Mouse (Mus musculus): ENCODE data around the gene Trio. TPM values are rescaled to one million over a fixed set of nuclear protein-coding genes. Genes with fewer than 3 reads are reported as not detected.

The Trio gene
- polyA plus RNA-seq, 1 experiment: 17.5 TPM

GRCm38 (mm10) chr15:28057545-28057944 lies 31.9 kb upstream of the Trio start:
- no peak for TF ChIP-seq CTCF (IDR thresholded peaks at IDR 0.05; ENCODE audit: extremely low read depth, insufficient read length, insufficient replicate concordance, low read depth, low read length)
- no peak for TF ChIP-seq POLR2A (IDR thresholded peaks at IDR 0.05; ENCODE audit: low read depth, low read length)
- H3K27ac ChIP-seq (ENCODE audit: insufficient read depth, low read depth, low read length): no peak overlapping the region
- 34% methylated on average over 5 of the region's 5 CpGs for WGBS
- no peaks in the 10 kb centered on the region for H3K36me3 ChIP-seq (ENCODE audit: control insufficient read depth, insufficient read depth, low read length)
- no peaks in the 10 kb centered on the region for H3K4me1 ChIP-seq (ENCODE audit: control insufficient read depth, insufficient read depth, insufficient read length, low read length)
- H3K27me3 ChIP-seq (ENCODE audit: control insufficient read depth, insufficient read depth, low read length): no peaks in the 10 kb centered on the region
- no peak overlapping the region for H3K4me3 ChIP-seq (ENCODE audit: low read depth, low read length)

- TF ChIP-seq POLR2A (IDR thresholded peaks at IDR 0.05; ENCODE audit: low read depth, low read length): no peak
- no peak for TF ChIP-seq CTCF (IDR thresholded peaks at IDR 0.05; ENCODE audit: extremely low read depth, insufficient read length, insufficient replicate concordance, low read depth, low read length)
- Histone ChIP-seq H3K4me3 (ENCODE audit: low read depth, low read length) (no peak overlapping the region), H3K36me3 (ENCODE audit: control insufficient read depth, insufficient read depth, low read length) (no peaks in the 10 kb centered on the region), H3K27ac (ENCODE audit: insufficient read depth, low read depth, low read length) (no peak overlapping the region), H3K27me3 (ENCODE audit: control insufficient read depth, insufficient read depth, low read length) (no peaks in the 10 kb centered on the region), H3K4me1 (ENCODE audit: control insufficient read depth, insufficient read depth, insufficient read length, low read length) (no peaks in the 10 kb centered on the region)
- 79% methylated on average over 1 of the region's 1 CpGs for WGBS
Measured at GRCm38 (mm10) chr15:28054731-28055130, 29.1 kb upstream of the Trio start.

- 21% methylated on average over 1 of the region's 1 CpGs for WGBS
- Histone ChIP-seq H3K36me3 (ENCODE audit: control insufficient read depth, insufficient read depth, low read length) (no peaks in the 10 kb centered on the region), H3K27me3 (ENCODE audit: control insufficient read depth, insufficient read depth, low read length) (no peaks in the 10 kb centered on the region), H3K27ac (ENCODE audit: insufficient read depth, low read depth, low read length) (no peak overlapping the region), H3K4me1 (ENCODE audit: control insufficient read depth, insufficient read depth, insufficient read length, low read length) (no peaks in the 10 kb centered on the region), H3K4me3 (ENCODE audit: low read depth, low read length) (no peak overlapping the region)
- TF ChIP-seq CTCF (IDR thresholded peaks at IDR 0.05; ENCODE audit: extremely low read depth, insufficient read length, insufficient replicate concordance, low read depth, low read length) (no peak), POLR2A (IDR thresholded peaks at IDR 0.05; ENCODE audit: low read depth, low read length) (no peak)
Measured at GRCm38 (mm10) chr15:28054111-28054510, 28.5 kb upstream of the Trio start.

- 46% methylated on average over 6 of the region's 6 CpGs for WGBS
- Histone ChIP-seq H3K4me1 (ENCODE audit: control insufficient read depth, insufficient read depth, insufficient read length, low read length) (no peaks in the 10 kb centered on the region), H3K36me3 (ENCODE audit: control insufficient read depth, insufficient read depth, low read length) (no peaks in the 10 kb centered on the region), H3K27me3 (ENCODE audit: control insufficient read depth, insufficient read depth, low read length) (no peaks in the 10 kb centered on the region), H3K4me3 (ENCODE audit: low read depth, low read length) (no peak overlapping the region), H3K27ac (ENCODE audit: insufficient read depth, low read depth, low read length) (no peak overlapping the region)
- TF ChIP-seq POLR2A (IDR thresholded peaks at IDR 0.05; ENCODE audit: low read depth, low read length) (no peak), CTCF (IDR thresholded peaks at IDR 0.05; ENCODE audit: extremely low read depth, insufficient read length, insufficient replicate concordance, low read depth, low read length) (no peak)
Measured at GRCm38 (mm10) chr15:28053226-28053625, 27.6 kb upstream of the Trio start.

GRCm38 (mm10) chr15:28051811-28052210 lies 26.2 kb upstream of the Trio start:
- no peak for TF ChIP-seq CTCF (IDR thresholded peaks at IDR 0.05; ENCODE audit: extremely low read depth, insufficient read length, insufficient replicate concordance, low read depth, low read length)
- TF ChIP-seq POLR2A (IDR thresholded peaks at IDR 0.05; ENCODE audit: low read depth, low read length): no peak
- no peaks in the 10 kb centered on the region for H3K27me3 ChIP-seq (ENCODE audit: control insufficient read depth, insufficient read depth, low read length)
- no peaks in the 10 kb centered on the region for H3K36me3 ChIP-seq (ENCODE audit: control insufficient read depth, insufficient read depth, low read length)
- no peak overlapping the region for H3K4me3 ChIP-seq (ENCODE audit: low read depth, low read length)
- H3K4me1 ChIP-seq (ENCODE audit: control insufficient read depth, insufficient read depth, insufficient read length, low read length): no peaks in the 10 kb centered on the region
- no peak overlapping the region for H3K27ac ChIP-seq (ENCODE audit: insufficient read depth, low read depth, low read length)
- 82% methylated on average over 4 of the region's 4 CpGs for WGBS

GRCm38 (mm10) chr15:28051104-28051625 lies 25.5 kb upstream of the Trio start:
- Histone ChIP-seq H3K4me3 (ENCODE audit: low read depth, low read length) (peak overlapping the region; percentile 15; the same call in 1 of the 2 replicates), H3K36me3 (ENCODE audit: control insufficient read depth, insufficient read depth, low read length) (no peaks in the 10 kb centered on the region), H3K27ac (ENCODE audit: insufficient read depth, low read depth, low read length) (no peak overlapping the region), H3K4me1 (ENCODE audit: control insufficient read depth, insufficient read depth, insufficient read length, low read length) (no peaks in the 10 kb centered on the region), H3K27me3 (ENCODE audit: control insufficient read depth, insufficient read depth, low read length) (no peaks in the 10 kb centered on the region)
- 54% methylated on average over 18 of the region's 18 CpGs for WGBS
- TF ChIP-seq CTCF (IDR thresholded peaks at IDR 0.05; ENCODE audit: extremely low read depth, insufficient read length, insufficient replicate concordance, low read depth, low read length): no peak
- TF ChIP-seq POLR2A (IDR thresholded peaks at IDR 0.05; ENCODE audit: low read depth, low read length): no peak

GRCm38 (mm10) chr15:28047711-28048110 lies 22.1 kb upstream of the Trio start:
- no peak overlapping the region for H3K27ac ChIP-seq (ENCODE audit: insufficient read depth, low read depth, low read length)
- no peak overlapping the region for H3K4me3 ChIP-seq (ENCODE audit: low read depth, low read length)
- no peaks in the 10 kb centered on the region for H3K4me1 ChIP-seq (ENCODE audit: control insufficient read depth, insufficient read depth, insufficient read length, low read length)
- no peaks in the 10 kb centered on the region for H3K27me3 ChIP-seq (ENCODE audit: control insufficient read depth, insufficient read depth, low read length)
- no peaks in the 10 kb centered on the region for H3K36me3 ChIP-seq (ENCODE audit: control insufficient read depth, insufficient read depth, low read length)
- no peak for TF ChIP-seq POLR2A (IDR thresholded peaks at IDR 0.05; ENCODE audit: low read depth, low read length)
- TF ChIP-seq CTCF (IDR thresholded peaks at IDR 0.05; ENCODE audit: extremely low read depth, insufficient read length, insufficient replicate concordance, low read depth, low read length): no peak
- 71% methylated on average over 3 of the region's 3 CpGs for WGBS
